Mouse (Mus musculus) CD8-positive naive resting alpha-beta T cell, adult 2 months (primary cell): ENCODE results near the gene Fbxo41.
A peak's percentile ranks its signal among the peaks of the same experiment; 100 is the strongest.

ENCODE experiments used
- DNase-seq, 2 experiments: peaks; one replicate each; pipeline ENCODE4 v3.0.0; 2022; ENCODE audit warnings: low read depth in 2 of 2, low spot score in 2 of 2

The Fbxo41 gene

GRCm38 (mm10) chr6:85496976-85497375, 5.8 kb downstream of the Fbxo41 start:
- DNase-seq: no peak

DNA sequence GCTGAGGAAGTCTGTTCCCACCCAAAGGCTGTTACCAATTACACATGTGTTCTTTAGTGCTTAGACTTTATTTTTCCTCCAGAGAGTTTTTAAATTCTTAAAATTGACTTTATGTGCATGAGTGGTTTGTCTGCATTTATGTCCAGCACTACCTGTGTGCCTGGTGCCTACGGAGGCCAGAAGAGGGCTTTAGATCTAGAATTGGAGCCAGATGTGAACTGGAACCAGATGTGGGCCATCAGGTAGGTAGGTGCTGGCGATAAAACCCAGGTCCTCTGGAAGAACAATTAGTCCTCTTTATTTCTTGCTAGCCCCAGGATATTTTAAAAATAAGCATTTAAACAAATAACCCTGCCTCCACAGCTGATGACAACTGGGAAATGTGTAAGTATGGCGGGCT, 11.2 kb downstream of the Fbxo41 start:
- no peak for DNase-seq

DNA sequence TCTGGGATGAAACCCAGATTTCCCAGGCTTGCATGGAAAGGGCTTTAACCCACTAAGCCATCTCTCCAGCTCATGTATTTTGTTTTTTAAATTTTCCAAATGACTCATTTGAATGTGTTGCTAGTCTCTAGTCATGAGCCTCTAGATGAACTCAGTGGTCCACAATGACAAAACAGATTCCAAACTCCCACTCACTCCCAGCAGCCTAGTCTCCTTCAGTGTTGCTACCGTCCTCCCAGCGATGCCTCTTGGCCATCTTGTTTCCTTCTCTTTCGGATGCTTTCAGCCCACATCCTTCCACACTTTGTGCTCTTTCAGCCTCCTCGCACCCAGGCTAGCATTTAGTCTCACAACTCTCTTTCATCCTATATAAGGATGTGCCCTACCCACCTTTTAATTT, 12.5 kb downstream of the Fbxo41 start:
- no peak for DNase-seq

GRCm38 (mm10) chr6:85489717-85490116, 13.1 kb downstream of the Fbxo41 start:
- DNase-seq: no peak

DNA sequence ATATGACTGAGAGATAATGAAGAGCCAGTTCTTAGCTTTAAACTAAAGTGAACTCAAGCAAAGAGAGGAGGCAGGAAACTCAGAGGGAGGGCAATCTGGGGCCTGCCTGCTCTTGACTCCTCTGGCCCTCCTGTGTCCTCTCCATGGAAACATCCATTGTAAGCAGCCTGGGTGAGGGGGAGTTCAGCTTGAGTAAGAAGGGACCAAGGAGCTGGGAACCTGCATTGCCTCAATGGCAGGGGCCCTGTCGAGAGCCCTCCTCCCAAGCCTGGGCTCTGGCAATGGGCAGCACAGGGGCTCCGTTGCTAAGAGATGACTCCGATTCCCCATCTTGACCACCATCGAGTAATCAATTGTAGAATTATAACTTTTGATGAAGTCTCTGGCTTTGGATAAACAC, 14.3 kb downstream of the Fbxo41 start:
- DNase-seq: no peak

DNA sequence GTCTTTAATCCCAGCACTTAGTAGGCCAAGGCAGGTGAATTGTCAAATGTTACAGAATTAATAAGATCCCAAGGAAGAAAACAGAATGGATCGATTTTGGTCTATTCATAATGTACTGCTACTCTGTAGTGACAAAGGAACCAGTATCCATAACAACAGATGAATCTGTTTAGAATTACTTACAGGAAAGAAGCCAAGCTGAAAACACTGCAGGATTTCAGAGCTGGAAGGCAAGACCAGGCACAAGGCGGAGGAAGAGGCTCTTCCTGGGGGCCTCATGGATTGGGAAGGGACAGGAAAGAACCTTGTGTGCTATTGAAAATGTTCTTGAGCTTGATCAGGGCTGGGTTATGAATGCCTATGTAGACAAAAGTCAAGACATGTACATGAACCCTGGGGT, 17.1 kb downstream of the Fbxo41 start:
- DNase-seq: no peak

- DNase-seq: no peak
Observed at GRCm38 (mm10) chr6:85483843-85484721, 18.7 kb downstream of the Fbxo41 start.

DNA sequence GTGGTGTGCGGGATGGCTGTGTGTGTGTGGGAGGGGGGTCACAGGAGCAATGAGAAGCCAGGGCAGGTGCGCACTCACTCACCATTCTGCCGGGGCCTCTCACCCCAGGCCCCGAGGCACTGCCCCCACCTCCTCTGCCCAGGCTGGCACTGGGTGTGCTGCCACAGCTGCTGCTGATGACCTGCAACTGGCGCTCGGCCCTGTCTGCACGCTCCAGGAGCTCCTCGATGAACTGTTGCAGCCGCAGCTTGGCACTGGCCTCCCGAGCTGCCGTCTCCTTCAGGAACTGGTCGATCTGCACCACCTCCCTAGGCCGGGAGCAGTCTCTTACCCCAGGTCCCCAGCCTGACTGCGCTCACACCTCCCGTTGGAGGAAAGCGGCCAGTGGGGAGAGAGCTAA, 22.1 kb downstream of the Fbxo41 start:
- DNase-seq: no peak

DNA sequence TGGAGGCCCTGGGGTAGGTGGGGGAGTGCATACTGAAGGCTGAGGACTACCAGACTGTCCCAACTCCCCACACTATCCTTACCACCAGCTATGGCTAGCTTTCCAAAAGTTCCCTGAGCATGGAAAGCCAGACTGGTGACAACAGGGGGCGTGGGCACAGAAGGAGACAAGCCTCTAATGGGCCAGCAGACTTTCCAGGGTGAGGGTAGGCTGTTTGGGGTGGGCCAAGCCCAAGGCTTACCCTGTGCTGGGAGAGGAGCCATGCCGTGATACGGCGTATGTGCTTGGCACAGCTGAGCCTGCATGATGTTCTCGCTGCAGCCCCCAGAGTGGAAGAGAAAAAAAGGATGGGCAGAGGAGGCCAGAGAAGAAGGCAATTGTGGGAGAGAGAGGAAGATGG, 22.8 kb downstream of the Fbxo41 start:
- DNase-seq: no peak

- no peak for DNase-seq
Observed at GRCm38 (mm10) chr6:85478416-85478815, 24.4 kb downstream of the Fbxo41 start.

GRCm38 (mm10) chr6:85477366-85477917, 25.4 kb downstream of the Fbxo41 start:
- peak; percentile 18 to 34 for DNase-seq

GRCm38 (mm10) chr6:85475581-85475980, 27.2 kb downstream of the Fbxo41 start:
- no peak for DNase-seq

DNA sequence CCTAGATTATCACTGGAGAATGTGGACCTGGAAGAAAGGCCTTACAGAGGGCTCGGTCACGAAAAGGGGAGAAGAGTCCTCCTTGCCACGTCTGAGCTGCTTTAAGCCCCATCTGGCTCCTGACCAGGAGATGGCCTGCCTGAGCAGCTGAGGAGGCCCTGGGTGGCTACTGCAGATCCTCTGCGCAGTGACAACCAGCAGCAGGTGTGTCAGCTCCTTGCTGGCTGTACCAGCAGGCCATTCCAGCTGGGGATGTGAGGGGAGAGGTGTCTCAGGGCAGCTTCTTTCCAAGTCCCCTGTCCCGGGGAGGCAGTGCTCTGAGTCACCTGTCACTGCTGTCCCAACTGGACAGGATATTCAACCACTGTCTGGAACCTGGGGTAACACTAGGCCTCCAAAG, 30.3 kb downstream of the Fbxo41 start:
- no peak for DNase-seq

- no peak for DNase-seq
Observed at GRCm38 (mm10) chr6:85471962-85472361, 30.8 kb downstream of the Fbxo41 start.

DNA sequence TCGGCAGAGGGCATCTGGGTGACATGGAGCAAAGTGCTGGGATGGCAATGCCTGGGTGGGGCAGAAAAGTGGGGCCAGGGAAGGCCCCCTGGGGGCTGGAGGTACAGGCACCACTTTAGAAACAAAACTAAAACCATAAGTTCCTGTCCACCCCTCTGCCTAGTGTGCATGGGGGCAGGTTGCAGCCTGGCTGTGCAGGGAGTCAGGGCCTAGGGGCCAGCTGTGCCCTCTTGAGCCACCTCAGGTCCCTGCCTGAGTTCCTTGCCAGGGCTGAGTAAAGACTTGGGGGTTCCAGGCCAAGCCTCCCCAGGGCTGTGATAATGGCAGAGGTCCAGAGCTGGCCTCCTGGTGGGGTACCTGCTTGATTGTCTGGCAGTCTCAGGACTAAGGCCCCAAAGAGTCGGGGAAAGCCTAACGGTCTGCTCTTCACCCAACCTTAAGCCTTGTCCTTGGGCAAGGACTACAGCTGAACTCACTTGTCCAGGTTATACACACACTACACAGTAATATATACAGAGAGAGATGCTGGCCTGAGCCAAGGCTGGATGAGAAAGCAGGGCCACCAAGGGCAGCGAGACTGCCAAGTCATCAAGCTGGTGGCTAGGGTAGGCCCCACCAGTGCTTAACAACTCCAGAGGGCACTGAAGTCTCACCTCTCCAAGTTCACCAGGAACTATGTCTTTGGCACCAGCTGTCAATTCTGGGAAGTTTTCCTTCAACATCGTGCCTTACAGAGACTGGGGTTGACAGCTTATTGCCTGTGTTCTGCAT, 32.9 kb downstream of the Fbxo41 start:
- no peak for DNase-seq

DNA sequence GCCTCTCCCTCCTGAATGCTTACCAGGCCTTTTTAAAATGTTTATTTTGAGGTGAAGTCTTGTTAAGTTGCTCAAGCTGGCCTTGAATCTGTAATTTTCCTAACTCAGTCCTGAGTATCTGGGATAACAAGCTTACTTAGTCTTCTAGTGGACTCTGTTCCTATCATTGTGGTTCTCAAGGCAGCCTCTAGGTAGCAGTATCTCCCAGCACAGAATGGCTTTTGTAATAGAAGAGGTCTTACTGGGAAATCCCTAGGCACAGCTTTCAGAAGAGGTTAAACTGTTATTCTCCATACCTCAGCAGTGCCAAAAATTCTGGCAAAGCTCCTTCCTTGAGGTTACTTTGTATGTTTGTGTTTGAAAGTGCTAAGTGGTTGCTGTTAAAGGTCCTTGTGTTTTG, 37.4 kb downstream of the Fbxo41 start:
- DNase-seq: no peak

- DNase-seq: no peak
Observed at GRCm38 (mm10) chr6:85459621-85460020, 43.2 kb downstream of the Fbxo41 start.

GRCm38 (mm10) chr6:85452816-85453215, 50.0 kb downstream of the Fbxo41 start:
- no peak for DNase-seq

- no peak for DNase-seq
Observed at GRCm38 (mm10) chr6:85452411-85452665, 50.5 kb downstream of the Fbxo41 start.

- peak; percentile 92 to 97 for DNase-seq
Observed at GRCm38 (mm10) chr6:85451664-85452410, 51.0 kb downstream of the Fbxo41 start, which contains the start of gene Pradc1. Gene Pradc1 (minus strand): TSS chr6:85451970.
